In the genomic region with DNA sequence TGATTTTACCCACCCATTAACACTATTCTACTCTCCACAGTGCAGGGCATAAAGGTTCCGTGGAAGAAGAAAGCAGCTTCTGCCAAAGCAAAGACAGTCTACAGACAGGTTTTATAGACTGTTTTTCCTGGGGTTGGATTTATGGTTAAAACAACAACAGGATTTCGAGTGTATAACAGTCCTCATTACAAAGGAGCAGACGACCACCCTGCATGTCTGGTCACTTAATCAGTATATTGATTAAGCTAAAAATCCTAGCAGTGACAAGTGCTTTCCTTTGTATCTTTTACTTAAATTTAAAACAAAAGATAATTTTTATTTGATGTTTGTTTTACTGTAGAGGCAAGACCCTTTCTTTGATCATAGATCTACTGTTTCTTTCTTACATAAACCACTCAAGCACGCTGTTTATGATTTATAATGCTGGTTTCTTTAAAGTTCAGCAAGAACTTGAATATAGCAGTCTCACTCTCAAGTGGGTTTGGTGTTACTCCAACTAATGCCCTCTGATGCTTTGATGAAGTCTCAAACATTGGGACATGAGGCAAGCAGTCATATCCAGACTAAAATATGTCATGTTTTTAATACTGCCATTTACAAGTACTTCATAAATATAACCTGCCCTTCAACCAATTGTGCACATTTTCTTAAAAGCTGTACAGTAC, we compare ENCODE assay signal across 40 mouse cellular contexts. TPM values are rescaled to one million over a fixed set of nuclear protein-coding genes. Genes with fewer than 3 reads are reported as not detected.
"Had no signal": no experiment of that assay in that cellular context is flagged by ENCODE, and none has a peak within 500 bp of the region (broad histone marks: within the 10 kb centered on the region; RNA-seq: fewer than 3 reads in every experiment).

No protein-coding gene starts in this region.

- H3K27ac ChIP-seq: left cerebral cortex, adult 2 months; limb, embryonic 10.5 days; limb, embryonic 12.5 days; limb, embryonic 13.5 days; limb, embryonic 15.5 days; liver, embryonic 12.5 days; liver, embryonic 13.5 days; liver, embryonic 14.5 days; liver, embryonic 15.5 days; macrophage; midbrain, embryonic 10.5 days; midbrain, embryonic 12.5 days; midbrain, embryonic 13.5 days; midbrain, embryonic 15.5 days; neural tube, embryonic 12.5 days; neural tube, embryonic 13.5 days had no signal

- DNase-seq: left cerebral cortex, postnatal 4 days; liver; liver, embryonic 13.5 days; liver, postnatal 0 days; lung, adult 2 months; lung, postnatal 10 days; lung, postnatal 14 days; lung, postnatal 36 days; midbrain, embryonic 14.5 days had no signal

- H3K9me3 ChIP-seq: limb, embryonic 10.5 days; limb, embryonic 12.5 days; limb, embryonic 13.5 days; limb, embryonic 15.5 days; liver, embryonic 12.5 days; liver, embryonic 13.5 days; liver, embryonic 15.5 days; megakaryocyte, embryonic 14.5 days; midbrain, embryonic 10.5 days; midbrain, embryonic 12.5 days; midbrain, embryonic 13.5 days; midbrain, embryonic 15.5 days; neural tube, embryonic 12.5 days; neural tube, embryonic 13.5 days had no signal

- ATAC-seq: liver, embryonic 12.5 days; liver, postnatal 0 days; midbrain, embryonic 13.5 days; midbrain, embryonic 15.5 days; midbrain, embryonic 16.5 days had no signal

- H3K4me2 ChIP-seq: limb, embryonic 12.5 days; limb, embryonic 13.5 days; limb, embryonic 15.5 days; liver, embryonic 11.5 days; liver, embryonic 12.5 days; liver, embryonic 13.5 days; liver, embryonic 15.5 days; midbrain, embryonic 11.5 days; midbrain, embryonic 12.5 days; midbrain, embryonic 13.5 days; midbrain, embryonic 15.5 days; neural tube, embryonic 12.5 days; neural tube, embryonic 13.5 days had no signal

- H3K9ac ChIP-seq: limb, embryonic 12.5 days; limb, embryonic 13.5 days; limb, embryonic 15.5 days; liver, embryonic 12.5 days; liver, embryonic 13.5 days; liver, embryonic 14.5 days; liver, embryonic 15.5 days; liver, postnatal 0 days; midbrain, embryonic 12.5 days; midbrain, embryonic 13.5 days; midbrain, embryonic 15.5 days; neural tube, embryonic 12.5 days; neural tube, embryonic 13.5 days had no signal

- H3K4me1 ChIP-seq: limb, embryonic 10.5 days; limb, embryonic 12.5 days; limb, embryonic 13.5 days; limb, embryonic 15.5 days; liver, embryonic 12.5 days; liver, embryonic 13.5 days; liver, embryonic 15.5 days; megakaryocyte, embryonic 14.5 days; midbrain, embryonic 10.5 days; midbrain, embryonic 12.5 days; midbrain, embryonic 13.5 days; midbrain, embryonic 15.5 days; neural tube, embryonic 12.5 days; neural tube, embryonic 13.5 days had no signal

- H3K36me3 ChIP-seq: limb, embryonic 10.5 days; limb, embryonic 12.5 days; limb, embryonic 13.5 days; limb, embryonic 15.5 days; liver, embryonic 12.5 days; liver, embryonic 13.5 days; liver, embryonic 15.5 days; midbrain, embryonic 10.5 days; midbrain, embryonic 12.5 days; midbrain, embryonic 13.5 days; midbrain, embryonic 15.5 days; neural tube, embryonic 12.5 days; neural tube, embryonic 13.5 days had no signal

- H3K27me3 ChIP-seq: limb, embryonic 12.5 days; limb, embryonic 13.5 days; limb, embryonic 15.5 days; liver, embryonic 12.5 days; liver, embryonic 13.5 days; liver, embryonic 15.5 days; megakaryocyte, embryonic 14.5 days; midbrain, embryonic 12.5 days; midbrain, embryonic 13.5 days; midbrain, embryonic 15.5 days; neural tube, embryonic 12.5 days; neural tube, embryonic 13.5 days had no signal

- H3K4me3 ChIP-seq: left cerebral cortex, adult 2 months; limb, embryonic 10.5 days; limb, embryonic 12.5 days; limb, embryonic 13.5 days; limb, embryonic 15.5 days; liver, embryonic 12.5 days; liver, embryonic 13.5 days; liver, embryonic 15.5 days; megakaryocyte, embryonic 14.5 days; midbrain, embryonic 10.5 days; midbrain, embryonic 12.5 days; midbrain, embryonic 13.5 days; midbrain, embryonic 15.5 days; myocyte; neural tube, embryonic 12.5 days; neural tube, embryonic 13.5 days had no signal

RNA-seq across cellular contexts. Expression of gene Smpx, which starts 10.0 kb away (rescaled TPM):
- total RNA-seq: left cerebral cortex, adult 18-20 months; left cerebral cortex, adult 2 months; left cerebral cortex, adult 8-10 months; left cerebral cortex, postnatal 10 days; left cerebral cortex, postnatal 14 days; left cerebral cortex, postnatal 25 days; left cerebral cortex, postnatal 36 days; left cerebral cortex, postnatal 4 days; megakaryocyte progenitor cell, adult 5-6 weeks; megakaryocyte, adult 5-6 weeks; megakaryocyte-erythroid progenitor cell, adult 5-6 weeks; monocyte, adult 5-6 weeks had no signal
- polyA plus RNA-seq: liver, adult 2 months; liver, embryonic 14.5 days; macrophage; midbrain, embryonic 10.5 days; midbrain, embryonic 11.5 days; midbrain, embryonic 13.5 days; midbrain, embryonic 14.5 days; midbrain, embryonic 15.5 days; midbrain, embryonic 16.5 days had no signal
